Mouse (Mus musculus) ES-E14 (cell line): ENCODE data around the gene Gm13305.
"Not testable (repeated sequence)": the region's sequence is repeated elsewhere in the genome, so short reads cannot be mapped to it uniquely, and the experiment has no call there.

Experiments
- CHD2 ChIP-seq: IDR thresholded peaks from 2 replicates; pipeline ENCODE4 v1.6.1; 2014; ENCODE audit warnings: mild to moderate bottlenecking, low read depth, low read length, inconsistent platforms
- HCFC1 ChIP-seq: IDR thresholded peaks from 2 replicates; pipeline ENCODE4 v1.6.1; 2012; ENCODE audit warnings: low read length, inconsistent platforms, borderline replicate concordance; ENCODE audit not compliant: insufficient read depth
- MAFK ChIP-seq: IDR thresholded peaks from 2 replicates; pipeline ENCODE4 v1.6.1; 2014; ENCODE audit warnings: mild to moderate bottlenecking, low read depth, low read length, inconsistent platforms; ENCODE audit not compliant: insufficient read depth
- ZC3H11A ChIP-seq: IDR thresholded peaks from 2 replicates; pipeline ENCODE4 v1.6.1; 2012; ENCODE audit warnings: low read depth, mild to moderate bottlenecking, inconsistent platforms, low read length, borderline replicate concordance
- ZNF384 ChIP-seq: IDR thresholded peaks from 2 replicates; pipeline ENCODE4 v1.6.1; 2012; ENCODE audit warnings: low read depth, low read length, inconsistent platforms

DNA sequence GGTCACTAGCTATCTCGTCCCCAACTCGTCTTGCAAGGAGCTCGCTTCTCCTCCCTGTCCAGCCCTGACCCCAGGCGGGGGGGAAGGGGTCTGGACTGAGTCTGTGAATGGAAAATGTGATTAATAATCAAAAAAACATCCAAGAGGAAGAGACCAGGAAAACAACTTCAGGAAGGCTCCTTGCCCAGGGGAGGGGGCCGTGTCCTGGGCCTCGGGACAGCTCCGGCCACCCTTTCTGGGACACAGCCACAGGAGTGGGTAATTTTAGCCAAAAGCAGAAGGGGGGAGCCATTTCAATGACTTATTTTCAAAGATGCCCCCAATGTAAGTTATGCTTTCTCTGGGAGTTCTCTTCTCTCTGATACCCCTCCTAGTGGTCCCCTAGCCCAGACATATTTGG is at the start of gene Gm13305:
- not testable (repeated sequence) for TF ChIP-seq HCFC1, ZC3H11A, MAFK, ZNF384, CHD2
